Mouse (Mus musculus): Measurements from ENCODE around the gene Gm45837. TPM values are rescaled to one million over a fixed set of nuclear protein-coding genes. Genes with fewer than 3 reads are reported as not detected.
A peak's percentile ranks its signal among the peaks of the same experiment; 100 is the strongest.

The Gm45837 gene
- polyA plus RNA-seq, 1 experiment from 2014 or later, result not detected

- no peak overlapping the region for H3K27ac ChIP-seq
- H3K9ac ChIP-seq, result no peak overlapping the region
- no peak for ATAC-seq (ENCODE audit: low FRiP score, low read depth)
- no peaks in the 10 kb centered on the region for H3K27me3 ChIP-seq (replicated peaks)
- H3K36me3 ChIP-seq, result no peaks in the 10 kb centered on the region
- no peak overlapping the region for H3K4me2 ChIP-seq (replicated peaks)
- WGBS, result 78% methylated on average over 7 of the region's 7 CpGs
- no peaks in the 10 kb centered on the region for H3K9me3 ChIP-seq
- H3K4me1 ChIP-seq, result no peaks in the 10 kb centered on the region
- no peak overlapping the region for H3K4me3 ChIP-seq
Measured at GRCm38 (mm10) chr7:101526484-101526883, 115.8 kb downstream of the Gm45837 start.

GRCm38 (mm10) chr7:101534428-101534827, 123.7 kb downstream of the Gm45837 start:
- no peak for ATAC-seq (ENCODE audit: low FRiP score, low read depth)
- H3K27me3 ChIP-seq (replicated peaks), result no peaks in the 10 kb centered on the region
- WGBS, result 28% methylated on average over 5 of the region's 5 CpGs

GRCm38 (mm10) chr7:101535102-101535501, 124.4 kb downstream of the Gm45837 start:
- no peak for ATAC-seq (ENCODE audit: low FRiP score, low read depth)
- no peaks in the 10 kb centered on the region for H3K36me3 ChIP-seq
- H3K4me1 ChIP-seq, result 0 out of 2 replicates have a peak, but pooled peaks cover 9% of the 10 kb centered on the region
- no peaks in the 10 kb centered on the region for H3K27me3 ChIP-seq (replicated peaks)
- no peak overlapping the region for H3K27ac ChIP-seq
- no peak overlapping the region for H3K4me2 ChIP-seq (replicated peaks)
- no peak overlapping the region for H3K4me3 ChIP-seq
- H3K9me3 ChIP-seq, result no peaks in the 10 kb centered on the region
- WGBS, result 58% methylated on average over 10 of the region's 10 CpGs
- no peak overlapping the region for H3K9ac ChIP-seq

More at GRCm38 (mm10) chr7:101534428-101534827, 123.7 kb downstream of the Gm45837 start:
- Histone ChIP-seq H3K9ac (no peak overlapping the region), H3K4me2 (replicated peaks) (no peak overlapping the region), H3K4me1 (0 out of 2 replicates have a peak, but pooled peaks cover 9% of the 10 kb centered on the region), H3K4me3 (no peak overlapping the region), H3K9me3 (no peaks in the 10 kb centered on the region), H3K27ac (no peak overlapping the region), H3K36me3 (no peaks in the 10 kb centered on the region)

- Histone ChIP-seq H3K4me3 (no peak overlapping the region), H3K9me3 (no peaks in the 10 kb centered on the region), H3K4me1 (0 out of 2 replicates have a peak, but pooled peaks cover 9% of the 10 kb centered on the region), H3K4me2 (replicated peaks) (no peak overlapping the region), H3K27me3 (replicated peaks) (no peaks in the 10 kb centered on the region), H3K9ac (no peak overlapping the region), H3K27ac (no peak overlapping the region), H3K36me3 (no peaks in the 10 kb centered on the region)
- no peak for ATAC-seq (ENCODE audit: low FRiP score, low read depth)
- 73% methylated on average over 5 of the region's 5 CpGs for WGBS
Measured at GRCm38 (mm10) chr7:101535517-101535916, 124.8 kb downstream of the Gm45837 start.

GRCm38 (mm10) chr7:101537541-101537940, 126.9 kb downstream of the Gm45837 start:
- no peak for ATAC-seq (ENCODE audit: low FRiP score, low read depth)
- H3K4me1 ChIP-seq, result 0 out of 2 replicates have a peak, but pooled peaks cover 9% of the 10 kb centered on the region
- H3K4me3 ChIP-seq, result no peak overlapping the region
- no peaks in the 10 kb centered on the region for H3K36me3 ChIP-seq
- no peak overlapping the region for H3K9ac ChIP-seq
- no peaks in the 10 kb centered on the region for H3K9me3 ChIP-seq
- H3K27ac ChIP-seq, result no peak overlapping the region
- 50% methylated on average over 8 of the region's 8 CpGs for WGBS
- H3K4me2 ChIP-seq (replicated peaks), result no peak overlapping the region
- H3K27me3 ChIP-seq (replicated peaks), result no peaks in the 10 kb centered on the region

GRCm38 (mm10) chr7:101538141-101538933, 127.7 kb downstream of the Gm45837 start:
- no peaks in the 10 kb centered on the region for H3K36me3 ChIP-seq
- 63% methylated on average over 14 of the region's 14 CpGs for WGBS
- ATAC-seq (ENCODE audit: low FRiP score, low read depth), result no peak
- no peaks in the 10 kb centered on the region for H3K9me3 ChIP-seq
- no peak overlapping the region for H3K9ac ChIP-seq
- H3K4me1 ChIP-seq, result 0 out of 2 replicates have a peak, but pooled peaks cover 8% of the 10 kb centered on the region
- H3K27ac ChIP-seq, result no peak overlapping the region
- H3K4me3 ChIP-seq, result no peak overlapping the region
- H3K4me2 ChIP-seq (replicated peaks), result no peak overlapping the region
- no peaks in the 10 kb centered on the region for H3K27me3 ChIP-seq (replicated peaks)

- Histone ChIP-seq H3K4me3 (no peak overlapping the region), H3K9me3 (no peaks in the 10 kb centered on the region), H3K4me1 (0 out of 2 replicates have a peak, but pooled peaks cover 4% of the 10 kb centered on the region), H3K27me3 (replicated peaks) (no peaks in the 10 kb centered on the region), H3K27ac (no peak overlapping the region), H3K9ac (no peak overlapping the region), H3K36me3 (no peaks in the 10 kb centered on the region), H3K4me2 (replicated peaks) (no peak overlapping the region)
- WGBS, result 53% methylated on average over 9 of the region's 9 CpGs
- ATAC-seq (ENCODE audit: low FRiP score, low read depth), result no peak
Measured at GRCm38 (mm10) chr7:101539774-101540173, 129.1 kb downstream of the Gm45837 start.

GRCm38 (mm10) chr7:101540684-101541083, 130.0 kb downstream of the Gm45837 start:
- H3K9me3 ChIP-seq, result no peaks in the 10 kb centered on the region
- 77% methylated on average over 5 of the region's 5 CpGs for WGBS
- no peak overlapping the region for H3K27ac ChIP-seq
- no peak overlapping the region for H3K4me3 ChIP-seq
- H3K4me1 ChIP-seq, result no peaks in the 10 kb centered on the region
- H3K36me3 ChIP-seq, result no peaks in the 10 kb centered on the region
- H3K4me2 ChIP-seq (replicated peaks), result no peak overlapping the region
- no peak overlapping the region for H3K9ac ChIP-seq
- ATAC-seq (ENCODE audit: low FRiP score, low read depth), result no peak
- H3K27me3 ChIP-seq (replicated peaks), result no peaks in the 10 kb centered on the region

- Histone ChIP-seq H3K27ac (no peak overlapping the region), H3K27me3 (replicated peaks) (no peaks in the 10 kb centered on the region), H3K9me3 (no peaks in the 10 kb centered on the region), H3K4me3 (no peak overlapping the region), H3K36me3 (no peaks in the 10 kb centered on the region), H3K4me1 (no peaks in the 10 kb centered on the region), H3K9ac (no peak overlapping the region), H3K4me2 (replicated peaks) (no peak overlapping the region)
- 0 out of 2 replicates have a peak, but pooled peaks have one; percentile 53 for ATAC-seq (ENCODE audit: low FRiP score, low read depth)
- WGBS, result 4% methylated on average over 11 of the region's 11 CpGs
Measured at GRCm38 (mm10) chr7:101541132-101541531, 130.4 kb downstream of the Gm45837 start.

- H3K4me3 ChIP-seq, result no peak overlapping the region
- ATAC-seq (ENCODE audit: low FRiP score, low read depth), result no peak
- H3K4me1 ChIP-seq, result no peaks in the 10 kb centered on the region
- H3K9ac ChIP-seq, result no peak overlapping the region
- H3K27ac ChIP-seq, result no peak overlapping the region
- H3K9me3 ChIP-seq, result no peaks in the 10 kb centered on the region
- H3K27me3 ChIP-seq (replicated peaks), result no peaks in the 10 kb centered on the region
- no peak overlapping the region for H3K4me2 ChIP-seq (replicated peaks)
- no peaks in the 10 kb centered on the region for H3K36me3 ChIP-seq
- 81% methylated on average over 10 of the region's 10 CpGs for WGBS
Measured at GRCm38 (mm10) chr7:101541734-101542133, 131.0 kb downstream of the Gm45837 start.

- no peaks in the 10 kb centered on the region for H3K9me3 ChIP-seq
- H3K4me2 ChIP-seq (replicated peaks), result no peak overlapping the region
- no peaks in the 10 kb centered on the region for H3K27me3 ChIP-seq (replicated peaks)
- no peak overlapping the region for H3K9ac ChIP-seq
- H3K36me3 ChIP-seq, result no peaks in the 10 kb centered on the region
- no peak overlapping the region for H3K27ac ChIP-seq
- H3K4me3 ChIP-seq, result no peak overlapping the region
- H3K4me1 ChIP-seq, result no peaks in the 10 kb centered on the region
- ATAC-seq (ENCODE audit: low FRiP score, low read depth), result no peak
- WGBS, result 86% methylated on average over 3 of the region's 3 CpGs
Measured at GRCm38 (mm10) chr7:101547651-101548050, 137.0 kb downstream of the Gm45837 start.

- Histone ChIP-seq H3K27ac (no peak overlapping the region), H3K9me3 (no peaks in the 10 kb centered on the region), H3K4me1 (no peaks in the 10 kb centered on the region), H3K4me2 (replicated peaks) (no peak overlapping the region), H3K4me3 (no peak overlapping the region), H3K9ac (no peak overlapping the region), H3K27me3 (replicated peaks) (no peaks in the 10 kb centered on the region), H3K36me3 (no peaks in the 10 kb centered on the region)
- 86% methylated on average over 3 of the region's 3 CpGs for WGBS
- ATAC-seq (ENCODE audit: low FRiP score, low read depth), result no peak
Measured at GRCm38 (mm10) chr7:101549266-101549665, 138.6 kb downstream of the Gm45837 start.

All from neural tube, embryonic 12.5 days (tissue).